Mouse (Mus musculus) limb, embryonic 15.5 days (tissue): ENCODE measurements around the gene Acvr2b. TPM values are rescaled to one million over a fixed set of nuclear protein-coding genes. Genes with fewer than 3 reads are reported as not detected.
"Not testable (repeated sequence)": the region's sequence is repeated elsewhere in the genome, so short reads cannot be mapped to it uniquely, and the experiment has no call there.

Experiments
- ATAC-seq: fragments of 200-750 bp; cut with Nextera tagmentation; 2 replicates; pipeline ENCODE4 v1.8.0; 2017; ENCODE audit warnings: low read depth, moderate TSS enrichment; ENCODE audit not compliant: insufficient number of reproducible peaks, low FRiP score, low TSS enrichment
- H3K27ac ChIP-seq: fragments of 300-500 bp; sonication (generic); 2 replicates; pipeline ENCODE4 v1.5.1; 2015; ENCODE audit warnings: moderate library complexity, mild to moderate bottlenecking, inconsistent platforms
- H3K27me3 ChIP-seq: fragments of 300-500 bp; sonication (generic); 2 replicates; pipeline ENCODE4 v1.6.1; 2015; ENCODE audit warnings: inconsistent platforms
- H3K36me3 ChIP-seq: fragments of 300-500 bp; sonication (generic); 2 replicates; pipeline ENCODE4 v1.6.1; 2015; ENCODE audit warnings: inconsistent platforms
- H3K4me1 ChIP-seq: fragments of 300-500 bp; sonication (generic); 2 replicates; pipeline ENCODE4 v1.6.1; 2015; ENCODE audit warnings: inconsistent platforms
- H3K4me2 ChIP-seq: fragments of 300-500 bp; sonication (generic); 2 replicates; pipeline ENCODE4 v1.6.1; 2015; ENCODE audit warnings: mild to moderate bottlenecking, inconsistent platforms
- H3K4me3 ChIP-seq: fragments of 300-500 bp; sonication (generic); 2 replicates; pipeline ENCODE4 v1.5.1; 2015; ENCODE audit warnings: mild to moderate bottlenecking, inconsistent platforms
- H3K9ac ChIP-seq: fragments of 300-500 bp; sonication (generic); 2 replicates; pipeline ENCODE4 v1.6.1; 2015; ENCODE audit warnings: inconsistent platforms
- H3K9me3 ChIP-seq: fragments of 300-500 bp; sonication (generic); 2 replicates; pipeline ENCODE4 v1.6.1; 2016; ENCODE audit warnings: inconsistent platforms
- WGBS: fragments of 180-500 bp; shearing (Covaris S2); methylation state at CpG from one replicate; pipeline ENCODE4 v1.1.7; 2015; 5-methylcytosine and 5-hydroxymethylcytosine counted together
- polyA plus RNA-seq: library from polyadenylated mRNA; unstranded; fragments of >200 nt; fragmentation: Nextera tagmentation; extraction: Ambion mirVana; gene quantifications from 2 replicates; pipeline ENCODE4 v1.2.1, GENCODE M21; 2015

Acvr2b gene
- polyA plus RNA-seq, result 14.9 TPM in 2 replicates

DNA sequence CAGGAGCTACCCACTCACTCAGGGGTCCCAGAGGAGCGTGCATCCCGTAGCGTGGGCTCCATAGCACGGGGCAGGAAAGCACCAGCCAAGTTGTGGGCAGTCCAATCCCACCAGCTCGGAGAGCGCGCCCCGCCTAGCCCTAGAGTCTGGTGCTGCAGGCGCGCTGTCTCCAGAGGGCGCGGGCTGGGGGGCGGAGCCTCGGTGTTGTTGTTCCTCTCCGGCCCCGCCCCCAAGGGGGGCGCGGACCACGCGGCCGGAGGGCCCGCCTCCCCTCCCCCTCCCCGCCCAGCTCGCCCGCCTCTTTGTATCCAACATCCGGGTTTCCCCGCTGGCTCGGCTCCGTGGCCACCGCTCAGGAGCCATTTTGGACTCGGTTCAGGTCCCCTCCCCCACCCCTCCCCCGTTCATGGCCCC is at the start of gene Acvr2b:
Acvr2b (plus strand) TSS at position 318 of the 414 bp plus-strand sequence.
- peak within 1 kb of the TSS; percentile 96 for H3K27ac ChIP-seq
- peak; percentile 92 for ATAC-seq
- WGBS, result under 1% methylated on average over 27 of the region's 32 CpGs
- no peaks in the 10 kb centered on the region for H3K9me3 ChIP-seq
- peak within 1 kb of the TSS; percentile 88 for H3K4me3 ChIP-seq
- no peaks in the 10 kb centered on the region for H3K27me3 ChIP-seq
- H3K4me1 ChIP-seq, result peaks cover 34% of the 10 kb centered on the region
- H3K9ac ChIP-seq, result peak within 1 kb of the TSS; percentile 95
- H3K4me2 ChIP-seq, result peak within 1 kb of the TSS; percentile 97
- no peaks in the 10 kb centered on the region for H3K36me3 ChIP-seq

DNA sequence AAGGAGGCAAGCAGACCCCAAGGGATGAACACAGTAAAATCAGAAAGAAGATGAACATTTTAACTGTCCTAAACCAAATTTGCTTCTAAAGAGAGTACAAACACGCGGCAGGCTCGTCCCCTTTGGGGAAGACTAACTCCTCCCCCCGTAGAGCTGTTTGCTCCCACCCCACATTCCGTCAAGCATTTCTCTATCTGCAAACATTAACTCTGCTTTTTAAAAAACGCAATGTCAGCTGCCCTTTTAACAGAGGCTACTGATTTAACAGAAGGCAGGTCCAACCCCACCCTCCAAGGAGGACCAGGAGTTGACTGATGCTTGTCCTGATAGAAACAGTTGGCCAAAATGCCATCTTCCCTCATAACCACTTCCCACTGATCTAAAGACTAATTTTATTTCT is 48.0 kb upstream of the Acvr2b start:
- H3K9ac ChIP-seq, result no peak overlapping the region
- no peak for ATAC-seq
- 69% methylated on average over 6 of the region's 6 CpGs for WGBS
- no peaks in the 10 kb centered on the region; the same call in 1 of the 2 replicates for H3K27me3 ChIP-seq
- H3K4me3 ChIP-seq, result no peak overlapping the region
- H3K9me3 ChIP-seq, result no peaks in the 10 kb centered on the region
- no peak overlapping the region for H3K27ac ChIP-seq
- peaks cover 7% of the 10 kb centered on the region; the same call in 1 of the 2 replicates for H3K4me1 ChIP-seq
- no peak overlapping the region for H3K4me2 ChIP-seq
- peaks cover 20% of the 10 kb centered on the region for H3K36me3 ChIP-seq

DNA sequence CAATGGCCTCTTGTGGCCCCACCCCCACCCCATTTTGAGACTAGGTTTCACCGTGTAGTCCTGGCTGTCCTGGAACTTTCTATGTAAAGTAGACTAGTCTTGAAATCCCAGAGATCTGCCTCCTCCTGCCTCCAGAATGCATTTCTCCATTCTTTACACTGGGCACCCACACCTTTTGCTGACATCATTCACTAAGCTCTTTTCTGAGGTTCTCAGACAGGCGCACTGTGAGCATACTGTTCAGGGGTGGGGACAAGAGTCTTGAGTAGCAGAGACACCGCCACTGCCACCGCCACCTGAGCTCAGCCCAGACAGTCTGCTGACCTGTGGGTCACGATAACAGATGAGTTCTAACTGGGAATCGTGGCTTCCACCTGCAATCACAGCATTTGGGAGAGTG is 46.0 kb upstream of the Acvr2b start:
- Histone ChIP-seq H3K4me2 (no peak overlapping the region), H3K27ac (no peak overlapping the region), H3K4me3 (no peak overlapping the region), H3K27me3 (no peaks in the 10 kb centered on the region; the same call in 1 of the 2 replicates), H3K36me3 (peaks cover 9% of the 10 kb centered on the region), H3K9ac (no peak overlapping the region), H3K9me3 (no peaks in the 10 kb centered on the region), H3K4me1 (peaks cover 7% of the 10 kb centered on the region; the same call in 1 of the 2 replicates)
- WGBS, result 79% methylated on average over 6 of the region's 6 CpGs
- no peak for ATAC-seq

GRCm38 (mm10) chr9:119357331-119358057 is 44.4 kb upstream of the Acvr2b start, which contains the start of gene Xylb:
Gene Xylb (plus strand): TSS chr9:119357381.
- no peak within 1 kb of the TSS for H3K27ac ChIP-seq
- H3K4me1 ChIP-seq, result peaks cover 7% of the 10 kb centered on the region; the same call in 1 of the 2 replicates
- H3K9me3 ChIP-seq, result no peaks in the 10 kb centered on the region
- peak; percentile 74 for ATAC-seq
- H3K4me2 ChIP-seq, result peak within 1 kb of the TSS; percentile 94
- peak within 1 kb of the TSS; percentile 73 for H3K4me3 ChIP-seq
- H3K9ac ChIP-seq, result peak within 1 kb of the TSS; percentile 76
- H3K27me3 ChIP-seq, result no peaks in the 10 kb centered on the region; the same call in 1 of the 2 replicates
- H3K36me3 ChIP-seq, result peaks cover 3% of the 10 kb centered on the region; the same call in 1 of the 2 replicates
- WGBS, result 2% methylated on average over 65 of the region's 65 CpGs

GRCm38 (mm10) chr9:119358058-119358429 is 43.9 kb upstream of the Acvr2b start:
- Histone ChIP-seq H3K4me3 (peak overlapping the region; percentile 73), H3K9ac (0 out of 2 replicates have a peak overlapping the region, but pooled peaks have one; percentile 76), H3K9me3 (no peaks in the 10 kb centered on the region), H3K27ac (no peak overlapping the region), H3K4me2 (peak overlapping the region; percentile 94), H3K27me3 (no peaks in the 10 kb centered on the region; the same call in 1 of the 2 replicates), H3K36me3 (no peaks in the 10 kb centered on the region), H3K4me1 (peaks cover 7% of the 10 kb centered on the region; the same call in 1 of the 2 replicates)
- WGBS, result 36% methylated on average over 9 of the region's 9 CpGs
- no peak for ATAC-seq

GRCm38 (mm10) chr9:119361416-119361815 is 40.5 kb upstream of the Acvr2b start:
- no peak overlapping the region for H3K27ac ChIP-seq
- 90% methylated on average over 5 of the region's 5 CpGs for WGBS
- H3K4me3 ChIP-seq, result no peak overlapping the region
- no peaks in the 10 kb centered on the region; the same call in 1 of the 2 replicates for H3K27me3 ChIP-seq
- no peaks in the 10 kb centered on the region for H3K9me3 ChIP-seq
- H3K36me3 ChIP-seq, result no peaks in the 10 kb centered on the region
- no peak overlapping the region for H3K9ac ChIP-seq
- peaks cover 7% of the 10 kb centered on the region; the same call in 1 of the 2 replicates for H3K4me1 ChIP-seq
- ATAC-seq, result no peak; the same call in 1 of the 2 replicates
- H3K4me2 ChIP-seq, result no peak overlapping the region

DNA sequence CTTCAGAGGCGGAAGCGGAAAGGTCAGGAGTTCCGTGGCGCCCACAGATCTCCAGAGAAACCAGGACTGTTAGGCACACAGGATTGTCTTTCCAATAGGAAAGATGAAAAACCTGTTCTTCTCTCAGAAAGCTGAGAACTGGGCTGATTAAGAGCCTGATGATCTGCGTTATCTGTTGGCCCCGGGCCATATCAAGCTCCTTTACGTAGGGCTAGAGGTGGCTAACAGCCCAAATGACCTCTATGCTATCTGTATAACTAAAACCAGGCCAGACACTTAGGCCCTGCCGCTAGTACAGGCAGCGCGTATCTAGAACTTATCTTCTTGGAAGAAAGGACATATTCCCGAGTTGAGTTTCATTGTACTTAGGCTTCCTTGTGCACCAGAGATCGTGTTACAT is 38.7 kb upstream of the Acvr2b start:
- Histone ChIP-seq H3K4me2 (no peak overlapping the region), H3K4me3 (no peak overlapping the region), H3K36me3 (no peaks in the 10 kb centered on the region), H3K4me1 (peaks cover 2% of the 10 kb centered on the region; the same call in 1 of the 2 replicates), H3K9me3 (no peaks in the 10 kb centered on the region), H3K9ac (no peak overlapping the region), H3K27me3 (no peaks in the 10 kb centered on the region; the same call in 1 of the 2 replicates), H3K27ac (no peak overlapping the region)
- no peak for ATAC-seq
- 77% methylated on average over 12 of the region's 12 CpGs for WGBS

- Histone ChIP-seq H3K4me3 (no peak within 1 kb of the TSS), H3K27ac (no peak within 1 kb of the TSS), H3K4me1 (no peaks in the 10 kb centered on the region), H3K9me3 (no peaks in the 10 kb centered on the region), H3K9ac (no peak within 1 kb of the TSS), H3K27me3 (no peaks in the 10 kb centered on the region), H3K36me3 (no peaks in the 10 kb centered on the region), H3K4me2 (no peak within 1 kb of the TSS)
- ATAC-seq, result no peak
- 69% methylated on average over 7 of the region's 7 CpGs for WGBS
These were observed 36.6 kb upstream of the Acvr2b start, which contains the start of gene Slc22a14 for GRCm38 (mm10) chr9:119365284-119365683. Gene Slc22a14 (minus strand): TSS chr9:119365553.

GRCm38 (mm10) chr9:119368367-119368766 is 33.6 kb upstream of the Acvr2b start:
- 90% methylated on average over 3 of the region's 3 CpGs for WGBS
- Histone ChIP-seq H3K4me3 (no peak overlapping the region), H3K4me1 (no peaks in the 10 kb centered on the region), H3K9me3 (no peaks in the 10 kb centered on the region), H3K27ac (no peak overlapping the region), H3K4me2 (no peak overlapping the region), H3K36me3 (no peaks in the 10 kb centered on the region), H3K27me3 (no peaks in the 10 kb centered on the region), H3K9ac (no peak overlapping the region)
- no peak for ATAC-seq

GRCm38 (mm10) chr9:119370770-119371169 is 31.1 kb upstream of the Acvr2b start:
- ATAC-seq, H3K9ac ChIP-seq, H3K9me3 ChIP-seq, H3K4me2 ChIP-seq, H3K27ac ChIP-seq, H3K4me1 ChIP-seq, H3K27me3 ChIP-seq, H3K4me3 ChIP-seq, H3K36me3 ChIP-seq: not testable (repeated sequence)
- 56% methylated on average over 4 of the region's 4 CpGs for WGBS

DNA sequence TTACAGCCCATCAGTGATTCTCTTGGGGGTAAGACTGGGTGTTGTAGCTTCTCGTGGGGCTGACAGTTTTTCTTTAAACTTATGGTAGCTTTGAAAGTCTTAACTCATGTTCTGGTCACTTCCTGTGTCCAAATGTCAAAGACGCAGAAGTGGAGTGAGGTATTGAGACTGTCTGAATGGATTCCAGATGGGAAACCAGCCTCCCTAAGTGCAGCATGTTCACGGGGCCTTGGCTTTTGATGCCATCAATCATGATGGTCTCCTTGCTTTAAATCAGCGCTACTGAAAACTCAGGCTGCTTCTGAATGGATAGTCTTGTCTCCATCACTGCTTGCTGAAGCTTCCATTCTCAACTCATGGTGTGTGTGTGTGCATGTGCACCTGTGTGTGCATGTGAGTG is 30.7 kb upstream of the Acvr2b start:
- H3K27ac ChIP-seq, result no peak overlapping the region
- no peaks in the 10 kb centered on the region for H3K36me3 ChIP-seq
- no peak overlapping the region for H3K9ac ChIP-seq
- H3K4me1 ChIP-seq, result no peaks in the 10 kb centered on the region
- WGBS, result 39% methylated on average over 4 of the region's 4 CpGs
- no peak overlapping the region for H3K4me3 ChIP-seq
- no peak overlapping the region for H3K4me2 ChIP-seq
- ATAC-seq, result no peak
- no peaks in the 10 kb centered on the region for H3K27me3 ChIP-seq
- H3K9me3 ChIP-seq, result no peaks in the 10 kb centered on the region

DNA sequence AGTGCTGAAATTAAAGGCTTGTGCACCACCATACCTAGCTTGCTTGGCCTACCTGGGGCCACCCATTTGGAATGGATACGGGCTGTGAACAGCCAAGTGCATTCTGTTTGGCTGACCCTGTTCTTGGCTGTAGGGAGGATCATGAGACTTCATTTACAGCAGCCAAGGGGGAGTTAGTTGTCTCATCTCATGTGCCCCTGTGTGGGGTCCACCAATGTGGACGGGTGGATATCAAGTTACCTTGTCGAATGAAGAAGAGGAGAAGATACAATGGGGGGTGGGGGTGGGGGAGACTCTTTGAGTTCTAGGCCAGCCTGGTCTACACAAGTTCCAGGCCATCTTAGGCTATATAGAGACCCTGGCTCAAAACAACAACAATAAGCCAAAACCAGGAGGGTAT is 26.9 kb upstream of the Acvr2b start:
- H3K4me2 ChIP-seq, result no peak overlapping the region
- H3K4me1 ChIP-seq, result no peaks in the 10 kb centered on the region
- WGBS, result 65% methylated on average over 3 of the region's 3 CpGs
- H3K4me3 ChIP-seq, result no peak overlapping the region
- no peak for ATAC-seq
- H3K27me3 ChIP-seq, result no peaks in the 10 kb centered on the region
- H3K36me3 ChIP-seq, result peaks cover 11% of the 10 kb centered on the region; the same call in 1 of the 2 replicates
- no peak overlapping the region for H3K27ac ChIP-seq
- no peaks in the 10 kb centered on the region for H3K9me3 ChIP-seq
- H3K9ac ChIP-seq, result no peak overlapping the region
